Mouse (Mus musculus) heart, postnatal 4 days (tissue): ENCODE data around the gene Pdlim4. TPM values are rescaled to one million over a fixed set of nuclear protein-coding genes. Genes with fewer than 3 reads are reported as not detected.
"Not testable (repeated sequence)": the region's sequence is repeated elsewhere in the genome, so short reads cannot be mapped to it uniquely, and the experiment has no call there.

Experiments used
- DNase-seq: peaks from one replicate; pipeline ENCODE4 v3.0.0; 2021
- total RNA-seq, 2 experiments: library from RNA; stranded (reverse); gene quantifications; 2 replicates each; pipeline ENCODE4 v1.2.3; 2021

Gene Pdlim4
- total RNA-seq, 2 experiments from 2014 or later, result 25.4 to 26.8 TPM

GRCm38 (mm10) chr11:54017596-54017995, 51.2 kb downstream of the Pdlim4 start:
- no peak for DNase-seq

GRCm38 (mm10) chr11:54016051-54016450, 52.8 kb downstream of the Pdlim4 start:
- no peak for DNase-seq

GRCm38 (mm10) chr11:54012961-54013360, 55.9 kb downstream of the Pdlim4 start:
- no peak for DNase-seq

- DNase-seq, result no peak
Observed at GRCm38 (mm10) chr11:54011255-54011654, 57.6 kb downstream of the Pdlim4 start.

GRCm38 (mm10) chr11:54008416-54008920, 60.3 kb downstream of the Pdlim4 start:
- no peak for DNase-seq

- no peak for DNase-seq
Observed at GRCm38 (mm10) chr11:54007717-54008116, 61.1 kb downstream of the Pdlim4 start.

- DNase-seq, result peak; percentile 68
Observed at GRCm38 (mm10) chr11:54006901-54007300, 61.9 kb downstream of the Pdlim4 start.

GRCm38 (mm10) chr11:54006362-54006761, 62.5 kb downstream of the Pdlim4 start:
- DNase-seq, result not testable (repeated sequence)

Other genes starting within 250 kb of the Pdlim4 start
- gene Gm12216, start 209.8 kb downstream of the Pdlim4 start, total RNA-seq, result 1 to 10 TPM in 1 of 2 experiments, under 1 TPM in 1; 0.32 to 1.6 TPM
- 10 to 100 TPM; 13.3 to 15.0 TPM for gene Slc22a5, start 177.4 kb downstream of the Pdlim4 start, total RNA-seq
- 1 to 10 TPM; 1.9 to 2.4 TPM for gene Slc22a21, start 88.7 kb downstream of the Pdlim4 start, total RNA-seq
- 1 to 10 TPM in 1 of 2 experiments, under 1 TPM in 1; 0.86 to 1.4 TPM for gene Slc22a4, start 40.9 kb downstream of the Pdlim4 start, total RNA-seq
- gene P4ha2, start 31.1 kb upstream of the Pdlim4 start, total RNA-seq, result 10 to 100 TPM; 24.6 to 28.1 TPM
- not detected for gene Csf2, start 180.7 kb upstream of the Pdlim4 start, total RNA-seq
- gene Il3, start 198.3 kb upstream of the Pdlim4 start, total RNA-seq, result not detected
- 1 to 10 TPM in 1 of 2 experiments, under 1 TPM in 1; 0.50 to 1.2 TPM for gene Acsl6, start 234.8 kb upstream of the Pdlim4 start, total RNA-seq